Mouse (Mus musculus) spleen, adult 2 months (tissue): ENCODE measurements around the gene Slc16a11.

ENCODE experiments used
- CTCF ChIP-seq: fragments of 200-500 bp; IDR thresholded peaks from 2 replicates; pipeline ENCODE4 v1.5.1; 2011; ENCODE audit warnings: mild to moderate bottlenecking, inconsistent platforms; ENCODE audit not compliant: insufficient read depth, insufficient read length, insufficient replicate concordance; ENCODE audit errors: extremely low read depth
- POLR2A ChIP-seq: fragments of 200-500 bp; IDR thresholded peaks from 2 replicates; pipeline ENCODE4 v1.6.1; 2011; ENCODE audit warnings: low read depth, low read length, inconsistent platforms

DNA sequence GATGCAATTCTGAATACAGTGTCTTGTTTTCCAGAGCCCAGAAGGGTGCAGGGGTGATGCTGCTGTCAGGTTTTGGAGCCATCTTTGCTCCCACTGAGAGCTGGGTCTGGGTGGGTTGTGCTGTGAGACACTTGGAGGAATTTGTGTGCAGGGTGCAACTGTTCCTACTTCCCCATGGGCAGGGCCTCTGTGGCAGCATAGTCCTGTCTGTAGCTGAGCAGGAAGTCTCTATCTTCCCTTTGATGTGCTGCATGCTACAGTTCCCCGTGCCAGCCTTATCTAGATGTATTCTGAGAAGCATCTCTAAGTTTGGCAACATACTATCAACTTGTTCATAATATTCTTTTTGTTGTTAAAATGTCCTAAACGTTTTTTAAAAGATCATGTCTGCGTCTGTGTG is 52.7 kb downstream of the Slc16a11 start:
- TF ChIP-seq CTCF = no peak
- no peak for TF ChIP-seq POLR2A
